Mouse (Mus musculus) layer of hippocampus, adult 2 months (tissue): Measurements from ENCODE around the gene Vapa. TPM values are rescaled to one million over a fixed set of nuclear protein-coding genes. Genes with fewer than 3 reads are reported as not detected.
"Not testable (repeated sequence)": the region's sequence is repeated elsewhere in the genome, so short reads cannot be mapped to it uniquely, and the experiment has no call there.

Source experiments
- DNase-seq, 2 experiments: peaks; one replicate each; pipeline ENCODE4 v3.0.0; 2022; ENCODE audit warnings: low spot score in 2 of 2
- H3K27ac ChIP-seq: fragments of 200-600 bp; 2 replicates; pipeline ENCODE4 v1.8.1; 2022
- H3K4me3 ChIP-seq: fragments of 200-600 bp; 2 replicates; pipeline ENCODE4 v1.8.1; 2022; ENCODE audit warnings: mild to moderate bottlenecking
- CTCF ChIP-seq: fragments of 200-600 bp; conservative IDR thresholded peaks from 2 replicates; pipeline ENCODE4 v1.8.1; 2022; ENCODE audit warnings: antibody characterized with exemption, mild to moderate bottlenecking, moderate library complexity
- total RNA-seq, 2 experiments: library from RNA; stranded (reverse); gene quantifications; 2 replicates each; pipeline ENCODE4 v1.2.3; 2021

Gene Vapa
- total RNA-seq, 2 experiments from 2014 or later: 131 to 137 TPM

GRCm38 (mm10) chr17:65643051-65643521, 29.7 kb upstream of the Vapa start:
- TF ChIP-seq CTCF: no peak
- no peak overlapping the region for H3K4me3 ChIP-seq
- H3K27ac ChIP-seq: peak overlapping the region; percentile 85
- DNase-seq: peak; percentile 48 to 71

- TF ChIP-seq CTCF: no peak
- peak overlapping the region; percentile 85 for H3K27ac ChIP-seq
- H3K4me3 ChIP-seq: no peak overlapping the region
- no peak for DNase-seq
Measured at GRCm38 (mm10) chr17:65642578-65642991, 29.2 kb upstream of the Vapa start.

GRCm38 (mm10) chr17:65641734-65642218, 28.4 kb upstream of the Vapa start, which contains the start of gene Txndc2:
TSS of gene Txndc2 (minus strand) at chr17:65642168.
- H3K27ac ChIP-seq: peak within 1 kb of the TSS; percentile 85
- H3K4me3 ChIP-seq: no peak within 1 kb of the TSS
- no peak for DNase-seq
- no peak for TF ChIP-seq CTCF

- Histone ChIP-seq H3K27ac (no peak overlapping the region), H3K4me3 (no peak overlapping the region)
- TF ChIP-seq CTCF: no peak
- no peak for DNase-seq
Measured at GRCm38 (mm10) chr17:65639144-65639543, 25.8 kb upstream of the Vapa start.

- TF ChIP-seq CTCF: no peak
- Histone ChIP-seq H3K4me3 (no peak overlapping the region), H3K27ac (no peak overlapping the region)
- no peak for DNase-seq
Measured at GRCm38 (mm10) chr17:65635715-65636360, 22.5 kb upstream of the Vapa start.

GRCm38 (mm10) chr17:65629943-65630342, 16.6 kb upstream of the Vapa start:
- DNase-seq: no peak
- no peak overlapping the region for H3K27ac ChIP-seq
- no peak overlapping the region for H3K4me3 ChIP-seq
- no peak for TF ChIP-seq CTCF

- not testable (repeated sequence) for DNase-seq, H3K4me3 ChIP-seq, H3K27ac ChIP-seq
Measured at GRCm38 (mm10) chr17:65628823-65629532, 15.6 kb upstream of the Vapa start.

- no peak for TF ChIP-seq CTCF
- Histone ChIP-seq H3K4me3 (no peak overlapping the region), H3K27ac (no peak overlapping the region)
- DNase-seq: no peak
Measured at GRCm38 (mm10) chr17:65626301-65626700, 12.9 kb upstream of the Vapa start.

- Histone ChIP-seq H3K27ac (no peak overlapping the region), H3K4me3 (no peak overlapping the region)
- no peak for DNase-seq
- TF ChIP-seq CTCF: no peak
Measured at GRCm38 (mm10) chr17:65625563-65625962, 12.2 kb upstream of the Vapa start.

GRCm38 (mm10) chr17:65623130-65623529, 9.8 kb upstream of the Vapa start:
- DNase-seq: no peak
- no peak overlapping the region for H3K4me3 ChIP-seq
- TF ChIP-seq CTCF: no peak
- H3K27ac ChIP-seq: no peak overlapping the region

GRCm38 (mm10) chr17:65618431-65618830, 5.1 kb upstream of the Vapa start:
- Histone ChIP-seq H3K27ac (no peak overlapping the region), H3K4me3 (no peak overlapping the region)
- peak; percentile 21 to 25 for DNase-seq
- no peak for TF ChIP-seq CTCF

- TF ChIP-seq CTCF: no peak
- Histone ChIP-seq H3K27ac (no peak overlapping the region), H3K4me3 (no peak overlapping the region)
- no peak for DNase-seq
Measured at GRCm38 (mm10) chr17:65615678-65616077, 2.3 kb upstream of the Vapa start.

GRCm38 (mm10) chr17:65614431-65614830, 1.1 kb upstream of the Vapa start:
- TF ChIP-seq CTCF: no peak
- H3K4me3 ChIP-seq: peak overlapping the region; percentile 85
- peak overlapping the region; percentile 100 for H3K27ac ChIP-seq
- DNase-seq: no peak

- H3K4me3 ChIP-seq: peak overlapping the region; percentile 85
- TF ChIP-seq CTCF: no peak
- H3K27ac ChIP-seq: peak overlapping the region; percentile 100
- DNase-seq: no peak
Measured at GRCm38 (mm10) chr17:65613142-65613462, 253 bp downstream of the Vapa start.
